Mouse (Mus musculus): Measurements from ENCODE around the gene Olfr521. TPM values are rescaled to one million over a fixed set of nuclear protein-coding genes. Genes with fewer than 3 reads are reported as not detected.
"Not testable (repeated sequence)": the region's sequence is repeated elsewhere in the genome, so short reads cannot be mapped to it uniquely, and the experiment has no call there.

Olfr521 gene
- not detected in 2 replicates for polyA plus RNA-seq (2012; ENCODE audit: insufficient read depth, insufficient read length, missing spikeins)

DNA sequence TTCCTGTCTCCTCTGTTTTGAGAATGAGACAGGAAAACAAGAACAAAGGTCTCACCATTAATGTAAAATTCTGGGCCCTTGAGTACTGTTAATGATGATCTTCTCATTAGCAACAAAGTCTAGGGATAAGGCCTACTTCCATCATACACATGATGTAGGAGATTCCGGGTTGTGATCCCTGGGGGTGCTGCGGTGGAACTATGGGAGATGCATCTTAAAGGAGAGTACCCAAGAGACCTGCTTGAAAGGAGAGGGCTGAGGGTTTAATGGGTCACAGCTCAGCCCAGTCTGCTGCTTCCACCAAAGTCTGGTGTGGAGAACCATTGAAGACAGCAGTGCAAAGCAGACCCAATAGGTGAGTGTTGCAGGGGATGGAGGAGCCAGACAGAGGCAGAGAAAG, at the start of gene Olfr521:
Gene Olfr521, plus strand, starts transcription at position 301 of the 400 bp plus-strand sequence.
- Histone ChIP-seq H3K4me3 (ENCODE audit: insufficient read depth, low read depth, low read length) (no peak within 1 kb of the TSS), H3K4me1 (ENCODE audit: control insufficient read depth, insufficient read depth, insufficient read length, low read length) (no peaks in the 10 kb centered on the region), H3K27ac (replicated peaks; ENCODE audit: low read depth, low read length) (no peak within 1 kb of the TSS)

DNA sequence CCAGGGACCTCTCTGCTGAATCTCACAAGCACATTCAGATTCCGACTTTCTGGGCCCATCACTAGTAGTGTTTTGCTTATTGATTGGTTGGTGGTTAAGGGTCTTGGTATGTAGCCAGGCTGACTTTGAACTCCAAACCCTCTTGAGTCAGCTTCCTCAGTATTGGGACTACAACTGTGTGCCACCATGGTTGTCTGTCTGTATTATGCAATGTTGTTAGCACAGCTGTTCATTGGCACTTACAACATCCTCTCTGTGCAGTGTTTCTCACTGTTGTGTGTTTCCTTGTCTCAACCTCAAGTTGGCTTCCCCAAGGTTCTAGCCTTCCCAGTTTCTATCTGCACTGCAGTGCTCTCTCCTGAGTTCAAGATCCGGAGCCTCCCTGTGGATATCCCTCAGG, 46.8 kb upstream of the Olfr521 start:
- no peak overlapping the region for H3K4me3 ChIP-seq (ENCODE audit: insufficient read depth, low read depth, low read length)
- H3K4me1 ChIP-seq (ENCODE audit: control insufficient read depth, insufficient read depth, insufficient read length, low read length) = no peaks in the 10 kb centered on the region
- H3K27ac ChIP-seq (replicated peaks; ENCODE audit: low read depth, low read length) = no peak overlapping the region

GRCm38 (mm10) chr7:99729973-99730372, 33.3 kb upstream of the Olfr521 start, which contains the start of gene Olfr520:
TSS of gene Olfr520 (plus strand) at chr7:99730273.
- Histone ChIP-seq H3K27ac (replicated peaks; ENCODE audit: low read depth, low read length) (no peak within 1 kb of the TSS), H3K4me3 (ENCODE audit: insufficient read depth, low read depth, low read length) (no peak within 1 kb of the TSS), H3K4me1 (ENCODE audit: control insufficient read depth, insufficient read depth, insufficient read length, low read length) (no peaks in the 10 kb centered on the region)

DNA sequence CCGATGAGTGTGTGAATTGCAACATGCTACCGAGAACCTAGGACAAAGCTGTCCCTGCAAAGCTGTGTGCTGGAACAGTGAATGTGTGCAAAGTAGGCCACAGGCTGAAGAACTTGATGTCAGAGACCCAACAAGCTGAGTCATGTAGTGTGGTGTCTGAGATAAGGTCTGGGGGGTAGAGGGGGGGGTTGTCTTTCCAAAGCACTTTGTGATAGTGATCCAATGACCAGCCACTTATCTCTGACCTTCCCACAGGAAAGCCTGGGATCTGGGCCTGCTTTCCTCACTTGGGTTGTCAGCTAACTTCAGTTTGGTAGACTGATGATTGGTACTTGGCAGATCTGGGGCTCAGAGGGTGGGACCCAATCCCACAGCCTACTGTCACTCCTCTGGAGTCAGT, 28.7 kb upstream of the Olfr521 start:
- H3K4me1 ChIP-seq (ENCODE audit: control insufficient read depth, insufficient read depth, insufficient read length, low read length) = no peaks in the 10 kb centered on the region
- no peak overlapping the region for H3K4me3 ChIP-seq (ENCODE audit: insufficient read depth, low read depth, low read length)
- H3K27ac ChIP-seq (replicated peaks; ENCODE audit: low read depth, low read length) = no peak overlapping the region

DNA sequence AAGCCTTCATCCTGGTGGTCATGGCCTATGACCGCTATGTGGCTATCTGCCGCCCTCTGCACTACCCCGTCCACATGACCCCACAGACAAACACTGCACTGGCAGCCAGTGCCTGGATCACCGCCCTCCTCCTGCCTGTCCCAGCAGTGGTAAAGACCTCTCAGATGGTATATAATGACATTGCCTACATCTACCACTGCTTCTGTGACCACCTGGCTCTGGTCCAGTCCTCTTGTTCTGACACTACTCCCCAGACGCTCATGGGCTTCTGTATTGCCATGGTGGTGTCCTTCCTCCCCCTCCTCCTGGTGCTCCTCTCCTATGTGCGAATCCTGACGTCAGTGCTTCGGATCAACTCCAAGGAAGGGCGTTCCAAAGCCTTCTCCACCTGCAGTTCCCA, 27.8 kb upstream of the Olfr521 start:
- not testable (repeated sequence) for H3K27ac ChIP-seq (replicated peaks; ENCODE audit: low read depth, low read length); H3K4me1 ChIP-seq (ENCODE audit: control insufficient read depth, insufficient read depth, insufficient read length, low read length); H3K4me3 ChIP-seq (ENCODE audit: insufficient read depth, low read depth, low read length)

GRCm38 (mm10) chr7:99739276-99739675, 24.0 kb upstream of the Olfr521 start:
- Histone ChIP-seq H3K27ac (replicated peaks; ENCODE audit: low read depth, low read length) (no peak overlapping the region), H3K4me1 (ENCODE audit: control insufficient read depth, insufficient read depth, insufficient read length, low read length) (no peaks in the 10 kb centered on the region), H3K4me3 (ENCODE audit: insufficient read depth, low read depth, low read length) (no peak overlapping the region)

GRCm38 (mm10) chr7:99781385-99781784, 18.1 kb downstream of the Olfr521 start:
- Histone ChIP-seq H3K27ac (replicated peaks; ENCODE audit: low read depth, low read length) (no peak overlapping the region), H3K4me3 (ENCODE audit: insufficient read depth, low read depth, low read length) (no peak overlapping the region), H3K4me1 (ENCODE audit: control insufficient read depth, insufficient read depth, insufficient read length, low read length) (no peaks in the 10 kb centered on the region)

- H3K4me1 ChIP-seq (ENCODE audit: control insufficient read depth, insufficient read depth, insufficient read length, low read length) = no peaks in the 10 kb centered on the region
- H3K4me3 ChIP-seq (ENCODE audit: insufficient read depth, low read depth, low read length) = no peak overlapping the region
- H3K27ac ChIP-seq (replicated peaks; ENCODE audit: low read depth, low read length) = no peak overlapping the region
Measured at GRCm38 (mm10) chr7:99781916-99782315, 18.6 kb downstream of the Olfr521 start.

- Histone ChIP-seq H3K4me3 (ENCODE audit: insufficient read depth, low read depth, low read length) (no peak overlapping the region), H3K4me1 (ENCODE audit: control insufficient read depth, insufficient read depth, insufficient read length, low read length) (no peaks in the 10 kb centered on the region)
Measured at GRCm38 (mm10) chr7:99783421-99783820, 20.1 kb downstream of the Olfr521 start.

GRCm38 (mm10) chr7:99785553-99785952, 22.2 kb downstream of the Olfr521 start:
- Histone ChIP-seq H3K27ac (replicated peaks; ENCODE audit: low read depth, low read length) (no peak overlapping the region), H3K4me3 (ENCODE audit: insufficient read depth, low read depth, low read length) (no peak overlapping the region), H3K4me1 (ENCODE audit: control insufficient read depth, insufficient read depth, insufficient read length, low read length) (no peaks in the 10 kb centered on the region)

More at GRCm38 (mm10) chr7:99783421-99783820, 20.1 kb downstream of the Olfr521 start:
- H3K27ac ChIP-seq (replicated peaks; ENCODE audit: low read depth, low read length) = no peak overlapping the region

DNA sequence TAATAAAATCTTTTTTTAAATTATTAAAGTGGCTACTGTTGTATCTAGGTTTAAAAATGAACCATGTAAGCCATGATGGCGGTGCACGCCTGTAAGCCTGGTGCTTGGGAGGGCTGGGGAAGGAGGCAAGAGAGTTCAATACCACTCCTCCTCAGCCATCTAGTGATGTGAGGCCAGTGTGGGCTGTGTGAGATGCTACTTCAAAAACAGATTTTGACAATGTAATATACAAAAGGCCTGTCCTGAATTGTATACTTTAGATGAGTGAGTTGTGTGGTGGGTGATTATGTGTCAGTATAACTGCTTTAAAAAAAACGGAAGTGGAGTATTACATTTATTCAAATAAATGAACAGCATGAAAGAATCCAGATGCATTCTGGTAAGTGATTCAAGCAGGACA, 23.5 kb downstream of the Olfr521 start:
- Histone ChIP-seq H3K4me1 (ENCODE audit: control insufficient read depth, insufficient read depth, insufficient read length, low read length) (no peaks in the 10 kb centered on the region), H3K27ac (replicated peaks; ENCODE audit: low read depth, low read length) (no peak overlapping the region), H3K4me3 (ENCODE audit: insufficient read depth, low read depth, low read length) (no peak overlapping the region)

DNA sequence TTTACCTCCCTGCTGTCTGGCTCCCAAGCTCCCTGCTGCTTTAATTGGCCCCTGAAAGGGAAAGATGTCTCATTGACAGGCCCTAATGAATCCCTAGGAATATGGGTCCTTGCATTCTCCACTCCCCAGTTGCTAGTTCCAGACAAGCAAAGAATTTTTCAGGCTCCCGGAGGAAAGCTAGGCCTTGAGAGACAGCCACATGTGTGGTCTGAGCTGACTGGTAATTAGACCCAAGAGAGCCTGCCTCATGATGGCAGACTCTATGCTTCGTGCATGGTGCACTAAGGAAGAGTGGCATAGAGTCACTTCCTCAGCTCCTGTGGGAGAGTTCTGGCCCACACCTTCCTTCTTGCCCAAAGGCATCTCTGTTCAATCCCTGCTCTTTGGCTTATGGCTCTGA, 24.6 kb downstream of the Olfr521 start:
- no peak overlapping the region for H3K27ac ChIP-seq (replicated peaks; ENCODE audit: low read depth, low read length)
- no peak overlapping the region for H3K4me3 ChIP-seq (ENCODE audit: insufficient read depth, low read depth, low read length)
- no peaks in the 10 kb centered on the region for H3K4me1 ChIP-seq (ENCODE audit: control insufficient read depth, insufficient read depth, insufficient read length, low read length)

GRCm38 (mm10) chr7:99788563-99788962, 25.3 kb downstream of the Olfr521 start:
- no peaks in the 10 kb centered on the region for H3K4me1 ChIP-seq (ENCODE audit: control insufficient read depth, insufficient read depth, insufficient read length, low read length)
- no peak overlapping the region for H3K27ac ChIP-seq (replicated peaks; ENCODE audit: low read depth, low read length)
- no peak overlapping the region for H3K4me3 ChIP-seq (ENCODE audit: insufficient read depth, low read depth, low read length)

DNA sequence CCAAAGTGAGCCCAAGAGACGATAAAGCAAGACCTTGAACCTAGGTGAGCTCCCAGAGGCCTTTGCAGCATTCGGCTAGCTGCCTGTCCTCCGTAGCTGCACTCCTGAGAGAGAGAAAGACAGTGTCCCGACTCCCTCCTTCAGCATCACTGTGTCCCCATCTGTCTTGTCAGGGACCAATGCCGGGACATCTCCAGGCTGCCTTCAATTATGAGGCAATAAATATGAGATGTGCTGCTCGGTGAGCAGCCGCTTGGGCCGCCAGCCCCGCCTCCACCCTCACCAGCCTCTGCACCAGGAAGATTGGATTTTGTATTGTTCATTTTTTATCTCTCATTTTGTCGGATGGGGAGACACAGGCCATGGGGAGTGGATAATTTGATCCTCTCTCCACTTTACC, 27.5 kb downstream of the Olfr521 start:
- H3K4me1 ChIP-seq (ENCODE audit: control insufficient read depth, insufficient read depth, insufficient read length, low read length) = no peaks in the 10 kb centered on the region
- no peak overlapping the region for H3K27ac ChIP-seq (replicated peaks; ENCODE audit: low read depth, low read length)
- no peak overlapping the region for H3K4me3 ChIP-seq (ENCODE audit: insufficient read depth, low read depth, low read length)

DNA sequence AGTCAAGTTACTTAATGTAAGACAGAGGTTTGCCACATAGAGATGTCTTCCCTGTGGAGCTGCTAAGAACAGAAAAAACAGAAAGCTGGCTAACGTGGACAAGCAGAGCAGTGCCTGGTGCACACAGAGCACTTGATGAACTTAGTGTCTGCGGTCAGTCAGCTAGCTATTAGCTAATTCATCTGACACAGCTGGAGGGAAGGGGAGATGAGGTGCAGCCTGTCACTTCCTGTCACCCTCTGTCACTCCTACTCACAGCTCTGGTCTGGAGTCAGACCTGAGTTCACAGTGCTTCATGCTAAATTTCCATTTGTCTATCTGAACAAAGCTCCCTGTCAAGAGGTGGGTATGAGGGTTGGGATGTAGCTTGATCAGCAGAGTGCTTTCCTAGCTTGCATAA, 30.8 kb downstream of the Olfr521 start:
- Histone ChIP-seq H3K27ac (replicated peaks; ENCODE audit: low read depth, low read length) (no peak overlapping the region), H3K4me1 (ENCODE audit: control insufficient read depth, insufficient read depth, insufficient read length, low read length) (no peaks in the 10 kb centered on the region), H3K4me3 (ENCODE audit: insufficient read depth, low read depth, low read length) (no peak overlapping the region)

GRCm38 (mm10) chr7:99795192-99795981, 32.1 kb downstream of the Olfr521 start:
- Histone ChIP-seq H3K27ac (replicated peaks; ENCODE audit: low read depth, low read length) (no peak overlapping the region), H3K4me3 (ENCODE audit: insufficient read depth, low read depth, low read length) (no peak overlapping the region), H3K4me1 (ENCODE audit: control insufficient read depth, insufficient read depth, insufficient read length, low read length) (no peaks in the 10 kb centered on the region)

All from brown adipose tissue, adult 24 weeks (tissue).